Mouse (Mus musculus): Measurements from ENCODE around the gene Zkscan14. TPM values are rescaled to one million over a fixed set of nuclear protein-coding genes. Genes with fewer than 3 reads are reported as not detected.

Gene Zkscan14
- polyA plus RNA-seq, 1 experiment from 2014 or later = 6.5 TPM

- 87% methylated on average over 2 of the region's 2 CpGs for WGBS (ENCODE audit: insufficient replicate concordance)
- Histone ChIP-seq H3K4me2 (peak within 1 kb of the TSS; percentile 94), H3K4me1 (ENCODE audit: control insufficient read depth, insufficient read depth, low read length) (peaks cover 13% of the 10 kb centered on the region), H3K27me3 (ENCODE audit: control insufficient read depth, insufficient read depth, low read length) (no peaks in the 10 kb centered on the region), H3K9me3 (replicated peaks; ENCODE audit: control insufficient read depth, low read length) (no peaks in the 10 kb centered on the region), H3K4me3 (ENCODE audit: low read depth, low read length) (peak within 1 kb of the TSS; percentile 82), H3K9ac (ENCODE audit: low read depth, low read length) (peak within 1 kb of the TSS; percentile 99), H3K36me3 (ENCODE audit: control insufficient read depth, insufficient read depth, low read length) (peaks cover 19% of the 10 kb centered on the region), H3K27ac (ENCODE audit: low read depth, low read length) (peak within 1 kb of the TSS; percentile 95)
- no peak for ATAC-seq (replicated peaks; ENCODE audit: insufficient number of reproducible peaks, low FRiP score, low TSS enrichment)
Observed at GRCm38 (mm10) chr5:145191962-145192361, 9.7 kb downstream of the Zkscan14 start, which contains the start of gene Atp5j2. Gene Atp5j2 (minus strand): TSS chr5:145192062.

- Histone ChIP-seq H3K9ac (ENCODE audit: low read depth, low read length) (peak overlapping the region; percentile 99), H3K27me3 (ENCODE audit: control insufficient read depth, insufficient read depth, low read length) (no peaks in the 10 kb centered on the region), H3K27ac (ENCODE audit: low read depth, low read length) (peak overlapping the region; percentile 95), H3K36me3 (ENCODE audit: control insufficient read depth, insufficient read depth, low read length) (peaks cover 27% of the 10 kb centered on the region), H3K4me1 (ENCODE audit: control insufficient read depth, insufficient read depth, low read length) (peaks cover 13% of the 10 kb centered on the region), H3K9me3 (replicated peaks; ENCODE audit: control insufficient read depth, low read length) (no peaks in the 10 kb centered on the region), H3K4me2 (peak overlapping the region; percentile 94), H3K4me3 (ENCODE audit: low read depth, low read length) (peak overlapping the region; percentile 82)
- peak; percentile 84 for ATAC-seq (replicated peaks; ENCODE audit: insufficient number of reproducible peaks, low FRiP score, low TSS enrichment)
- 1% methylated on average over 41 of the region's 41 CpGs for WGBS (ENCODE audit: insufficient replicate concordance)
Observed at GRCm38 (mm10) chr5:145190875-145191798, 10.5 kb downstream of the Zkscan14 start.

GRCm38 (mm10) chr5:145190373-145190772 lies 11.3 kb downstream of the Zkscan14 start:
- H3K4me2 ChIP-seq = peak overlapping the region; percentile 94
- peaks cover 30% of the 10 kb centered on the region for H3K36me3 ChIP-seq (ENCODE audit: control insufficient read depth, insufficient read depth, low read length)
- peak overlapping the region; percentile 95; the same call in 1 of the 2 replicates for H3K27ac ChIP-seq (ENCODE audit: low read depth, low read length)

GRCm38 (mm10) chr5:145189416-145189815 lies 12.3 kb downstream of the Zkscan14 start:
- peak overlapping the region; percentile 94 for H3K4me2 ChIP-seq
- 84% methylated on average over 6 of the region's 6 CpGs for WGBS (ENCODE audit: insufficient replicate concordance)
- no peak overlapping the region for H3K9ac ChIP-seq (ENCODE audit: low read depth, low read length)
- peaks cover 31% of the 10 kb centered on the region for H3K36me3 ChIP-seq (ENCODE audit: control insufficient read depth, insufficient read depth, low read length)
- no peaks in the 10 kb centered on the region for H3K27me3 ChIP-seq (ENCODE audit: control insufficient read depth, insufficient read depth, low read length)
- H3K4me3 ChIP-seq (ENCODE audit: low read depth, low read length) = peak overlapping the region; percentile 82; the same call in 1 of the 2 replicates
- H3K4me1 ChIP-seq (ENCODE audit: control insufficient read depth, insufficient read depth, low read length) = peaks cover 13% of the 10 kb centered on the region
- H3K27ac ChIP-seq (ENCODE audit: low read depth, low read length) = no peak overlapping the region
- no peaks in the 10 kb centered on the region for H3K9me3 ChIP-seq (replicated peaks; ENCODE audit: control insufficient read depth, low read length)
- no peak for ATAC-seq (replicated peaks; ENCODE audit: insufficient number of reproducible peaks, low FRiP score, low TSS enrichment)

More at GRCm38 (mm10) chr5:145190373-145190772, 11.3 kb downstream of the Zkscan14 start:
- H3K4me3 ChIP-seq (ENCODE audit: low read depth, low read length) = peak overlapping the region; percentile 82
- no peak for ATAC-seq (replicated peaks; ENCODE audit: insufficient number of reproducible peaks, low FRiP score, low TSS enrichment)
- 24% methylated on average over 5 of the region's 5 CpGs for WGBS (ENCODE audit: insufficient replicate concordance)
- H3K4me1 ChIP-seq (ENCODE audit: control insufficient read depth, insufficient read depth, low read length) = peaks cover 13% of the 10 kb centered on the region
- no peaks in the 10 kb centered on the region for H3K27me3 ChIP-seq (ENCODE audit: control insufficient read depth, insufficient read depth, low read length)
- no peaks in the 10 kb centered on the region for H3K9me3 ChIP-seq (replicated peaks; ENCODE audit: control insufficient read depth, low read length)
- H3K9ac ChIP-seq (ENCODE audit: low read depth, low read length) = peak overlapping the region; percentile 99

GRCm38 (mm10) chr5:145185244-145185643 lies 16.4 kb downstream of the Zkscan14 start:
- H3K9ac ChIP-seq (ENCODE audit: low read depth, low read length) = no peak overlapping the region
- H3K27ac ChIP-seq (ENCODE audit: low read depth, low read length) = no peak overlapping the region
- ATAC-seq (replicated peaks; ENCODE audit: insufficient number of reproducible peaks, low FRiP score, low TSS enrichment) = no peak
- H3K36me3 ChIP-seq (ENCODE audit: control insufficient read depth, insufficient read depth, low read length) = peaks cover 62% of the 10 kb centered on the region
- H3K4me2 ChIP-seq = no peak overlapping the region
- no peak overlapping the region for H3K4me3 ChIP-seq (ENCODE audit: low read depth, low read length)
- WGBS (ENCODE audit: insufficient replicate concordance) = 95% methylated on average over 2 of the region's 2 CpGs
- peaks cover 11% of the 10 kb centered on the region for H3K4me1 ChIP-seq (ENCODE audit: control insufficient read depth, insufficient read depth, low read length)
- H3K27me3 ChIP-seq (ENCODE audit: control insufficient read depth, insufficient read depth, low read length) = no peaks in the 10 kb centered on the region
- H3K9me3 ChIP-seq (replicated peaks; ENCODE audit: control insufficient read depth, low read length) = no peaks in the 10 kb centered on the region

- Histone ChIP-seq H3K27ac (ENCODE audit: low read depth, low read length) (no peak overlapping the region), H3K4me3 (ENCODE audit: low read depth, low read length) (no peak overlapping the region), H3K9me3 (replicated peaks; ENCODE audit: control insufficient read depth, low read length) (no peaks in the 10 kb centered on the region), H3K36me3 (ENCODE audit: control insufficient read depth, insufficient read depth, low read length) (peaks cover 55% of the 10 kb centered on the region), H3K4me1 (ENCODE audit: control insufficient read depth, insufficient read depth, low read length) (0 out of 2 replicates have a peak, but pooled peaks cover 2% of the 10 kb centered on the region), H3K9ac (ENCODE audit: low read depth, low read length) (no peak overlapping the region), H3K4me2 (no peak overlapping the region), H3K27me3 (ENCODE audit: control insufficient read depth, insufficient read depth, low read length) (no peaks in the 10 kb centered on the region)
- ATAC-seq (replicated peaks; ENCODE audit: insufficient number of reproducible peaks, low FRiP score, low TSS enrichment) = no peak
- 85% methylated on average over 18 of the region's 18 CpGs for WGBS (ENCODE audit: insufficient replicate concordance)
Observed at GRCm38 (mm10) chr5:145178461-145178980, 23.1 kb downstream of the Zkscan14 start.

GRCm38 (mm10) chr5:145167306-145167661 lies 34.4 kb downstream of the Zkscan14 start:
- peak overlapping the region; percentile 95 for H3K4me3 ChIP-seq (ENCODE audit: low read depth, low read length)
- peak overlapping the region; percentile 92 for H3K9ac ChIP-seq (ENCODE audit: low read depth, low read length)
- peak overlapping the region; percentile 77 for H3K27ac ChIP-seq (ENCODE audit: low read depth, low read length)
- whole genome bisulfite sequencing (ENCODE audit: insufficient replicate concordance) = 0% methylated on average over 26 of the region's 28 CpGs
- no peaks in the 10 kb centered on the region for H3K27me3 ChIP-seq (ENCODE audit: control insufficient read depth, insufficient read depth, low read length)
- no peaks in the 10 kb centered on the region for H3K9me3 ChIP-seq (replicated peaks; ENCODE audit: control insufficient read depth, low read length)
- ATAC-seq (replicated peaks; ENCODE audit: insufficient number of reproducible peaks, low FRiP score, low TSS enrichment) = peak; percentile 40
- peaks cover 22% of the 10 kb centered on the region for H3K4me1 ChIP-seq (ENCODE audit: control insufficient read depth, insufficient read depth, low read length)
- H3K36me3 ChIP-seq (ENCODE audit: control insufficient read depth, insufficient read depth, low read length) = peaks cover 12% of the 10 kb centered on the region
- H3K4me2 ChIP-seq = peak overlapping the region; percentile 95

- WGBS (ENCODE audit: insufficient replicate concordance) = under 1% methylated on average over 51 of the region's 51 CpGs
- Histone ChIP-seq H3K36me3 (ENCODE audit: control insufficient read depth, insufficient read depth, low read length) (peaks cover 8% of the 10 kb centered on the region), H3K9me3 (replicated peaks; ENCODE audit: control insufficient read depth, low read length) (no peaks in the 10 kb centered on the region), H3K27me3 (ENCODE audit: control insufficient read depth, insufficient read depth, low read length) (no peaks in the 10 kb centered on the region), H3K27ac (ENCODE audit: low read depth, low read length) (peak within 1 kb of the TSS; percentile 88), H3K4me1 (ENCODE audit: control insufficient read depth, insufficient read depth, low read length) (peaks cover 22% of the 10 kb centered on the region), H3K4me3 (ENCODE audit: low read depth, low read length) (peak within 1 kb of the TSS; percentile 95), H3K4me2 (peak within 1 kb of the TSS; percentile 95), H3K9ac (ENCODE audit: low read depth, low read length) (peak within 1 kb of the TSS; percentile 92)
- peak; percentile 92 for ATAC-seq (replicated peaks; ENCODE audit: insufficient number of reproducible peaks, low FRiP score, low TSS enrichment)
Observed at GRCm38 (mm10) chr5:145166536-145167305, 34.9 kb downstream of the Zkscan14 start, which contains the start of the genes Ptcd1 and Cpsf4. Gene Ptcd1 (minus strand): TSS chr5:145167108. Gene Cpsf4 (plus strand): TSS chr5:145167213.

Data from heart, embryonic 11.5 days (tissue).